In the genomic region with DNA sequence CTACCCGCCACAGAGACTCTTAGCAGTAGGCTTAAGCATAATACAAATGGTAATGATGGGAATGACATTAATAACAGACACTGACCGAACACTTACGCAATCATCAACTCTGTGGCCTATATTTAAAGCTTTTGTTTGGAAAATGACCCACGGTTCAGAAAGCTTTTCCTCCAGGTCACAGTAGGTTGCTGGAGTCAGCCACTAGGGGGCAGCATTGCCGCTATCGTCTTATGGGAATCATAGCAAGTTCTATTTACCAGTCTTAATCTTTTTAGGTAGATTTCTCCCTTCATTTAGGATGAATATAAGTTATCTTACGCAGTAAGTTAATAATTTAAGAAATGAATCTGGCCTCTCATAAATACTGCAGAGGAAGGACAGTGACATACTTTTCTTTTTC, we compare ENCODE assay signal across 7 mouse cellular contexts.
DNase-seq lines count a peak whose midpoint lies in the region; ATAC-seq and TF ChIP-seq lines count a peak whose summit lies in the region.

No protein-coding gene starts in this region.

- no peaks in the 10 kb centered on the region for H3K4me1 ChIP-seq in bone marrow macrophage, adult 2 months (ENCODE audit: control insufficient read depth, insufficient read depth, low read length)
- H3K4me1 ChIP-seq in stomach, postnatal 0 days (replicated peaks; ENCODE audit: control insufficient read depth, insufficient read depth): no peaks in the 10 kb centered on the region

- no peaks in the 10 kb centered on the region for H3K36me3 ChIP-seq in C2C12 (ENCODE audit: control insufficient read depth, insufficient read depth)
- H3K36me3 ChIP-seq in stomach, postnatal 0 days (ENCODE audit: control insufficient read depth, insufficient read depth, low read length): no peaks in the 10 kb centered on the region

- DNase-seq in 416B (ENCODE audit: low read depth): peak; percentile 73
- peak; percentile 1 for DNase-seq in fat pad, adult 2 months (ENCODE audit: extremely low read depth, low read depth, low spot score)
- DNase-seq in layer of hippocampus, adult 11-12 months (ENCODE audit: low spot score): peak; percentile 51
- peak; percentile 37 for DNase-seq in lung, postnatal 25 days (ENCODE audit: low spot score)
- peak; percentile 80 for DNase-seq in stomach, postnatal 0 days (ENCODE audit: low spot score)

- no peaks in the 10 kb centered on the region for H3K79me3 ChIP-seq in C2C12 (ENCODE audit: low read depth)

- TF ChIP-seq CTCF in C2C12 (IDR thresholded peaks at IDR 0.05; ENCODE audit: control insufficient read depth, insufficient read depth, insufficient read length): peak; percentile 22
- peak; percentile 76 for TF ChIP-seq CTCF in bone marrow macrophage, adult 2 months (IDR thresholded peaks at IDR 0.05; ENCODE audit: low read depth, low read length)
- peak; percentile 91 for TF ChIP-seq CTCF in stomach, postnatal 0 days (IDR thresholded peaks at IDR 0.05; ENCODE audit: low read depth)

- no peak overlapping the region for H3ac ChIP-seq in C2C12 (ENCODE audit: control insufficient read depth, insufficient read length, low read depth)

- H3K27ac ChIP-seq in bone marrow macrophage, adult 2 months (ENCODE audit: insufficient read depth, low read depth, low read length): no peak overlapping the region
- no peak overlapping the region for H3K27ac ChIP-seq in stomach, postnatal 0 days (replicated peaks)

- H3K4me3 ChIP-seq in C2C12 (ENCODE audit: insufficient read depth, poor library complexity, severe bottlenecking): no peak overlapping the region
- H3K4me3 ChIP-seq in bone marrow macrophage, adult 2 months (ENCODE audit: insufficient read depth, low read length): no peak overlapping the region
- H3K4me3 ChIP-seq in stomach, postnatal 0 days (ENCODE audit: low read depth, low read length): no peak overlapping the region

- peaks cover 15% of the 10 kb centered on the region for H3K27me3 ChIP-seq in C2C12 (ENCODE audit: control insufficient read depth, insufficient read depth, insufficient read length)
- H3K27me3 ChIP-seq in stomach, postnatal 0 days (ENCODE audit: control insufficient read depth, insufficient read depth, low read length): no peaks in the 10 kb centered on the region

- no peak overlapping the region for H3K4me2 ChIP-seq in stomach, postnatal 0 days (replicated peaks; ENCODE audit: low read depth)

- no peaks in the 10 kb centered on the region for H3K9me3 ChIP-seq in stomach, postnatal 0 days (ENCODE audit: control insufficient read depth, low read length)

- H3K79me2 ChIP-seq in C2C12 (ENCODE audit: control insufficient read depth, insufficient read depth): no peaks in the 10 kb centered on the region

- WGBS in stomach, postnatal 0 days: 12% methylated on average over 7 of the region's 7 CpGs

- no peak overlapping the region for H3K9ac ChIP-seq in stomach, postnatal 0 days (ENCODE audit: low read length)

- TF ChIP-seq EP300 in stomach, postnatal 0 days (optimal IDR thresholded peaks at IDR 0.05): no peak

- TF ChIP-seq POLR2A in bone marrow macrophage, adult 2 months (IDR thresholded peaks at IDR 0.05; ENCODE audit: borderline replicate concordance, low read depth, low read length): no peak

- no peak for ATAC-seq in stomach, postnatal 0 days (ENCODE audit: low FRiP score, low TSS enrichment)

TF ChIP-seq in C2C12, 6 proteins besides CTCF, POLR2A, EP300 and RAD21:
- TF ChIP-seq MAX (IDR thresholded peaks at IDR 0.05) (no peak), MYOD1 (IDR thresholded peaks at IDR 0.05; ENCODE audit: control insufficient read depth, insufficient read length, low read depth) (no peak), MYOG (IDR thresholded peaks at IDR 0.05; ENCODE audit: control insufficient read depth, extremely low read depth, insufficient read length) (no peak), CEBPB (IDR thresholded peaks at IDR 0.05; ENCODE audit: low read depth) (no peak), FOSL1 (IDR thresholded peaks at IDR 0.05; ENCODE audit: insufficient read depth, low read length, poor library complexity, severe bottlenecking) (no peak), USF1 (IDR thresholded peaks at IDR 0.05; ENCODE audit: low read depth) (no peak)
TF ChIP-seq in C2C12: peak in this region for 0.

Comparison
In these comparisons a context has a peak if more than half of its experiments do, and no peak if none do; other contexts are left out.
1. DNase-seq: peak in every context shown above with its lines; median percentile 80 in stomach, postnatal 0 days; 73 in 416B; 51 in layer of hippocampus, adult 11-12 months; 37 in lung, postnatal 25 days; 1 in fat pad, adult 2 months.
2. CTCF ChIP-seq: peak in every context shown above with its lines; median percentile 91 in stomach, postnatal 0 days; 76 in bone marrow macrophage, adult 2 months; 22 in C2C12.